Mouse (Mus musculus) liver, embryonic 15.5 days (tissue): ENCODE measurements around the gene Btaf1. TPM values are rescaled to one million over a fixed set of nuclear protein-coding genes. Genes with fewer than 3 reads are reported as not detected.

Experiments
- ATAC-seq: fragments of 200-750 bp; cut with Nextera tagmentation; 2 replicates; pipeline ENCODE4 v1.8.0; 2017; ENCODE audit warnings: moderate number of reproducible peaks, mild to moderate bottlenecking, moderate library complexity; ENCODE audit not compliant: insufficient read depth
- H3K27ac ChIP-seq: fragments of 300-500 bp; sonication (generic); replicated peaks from 2 replicates; pipeline ENCODE4 v1.5.1; 2015; ENCODE audit warnings: mild to moderate bottlenecking, inconsistent platforms
- H3K27me3 ChIP-seq: fragments of 300-500 bp; sonication (generic); 2 replicates; pipeline ENCODE4 v1.6.1; 2015; ENCODE audit warnings: mild to moderate bottlenecking, inconsistent platforms
- H3K36me3 ChIP-seq: fragments of 300-500 bp; sonication (generic); replicated peaks from 2 replicates; pipeline ENCODE4 v1.6.1; 2015; ENCODE audit warnings: moderate library complexity, mild to moderate bottlenecking, inconsistent platforms
- H3K4me1 ChIP-seq: fragments of 300-500 bp; sonication (generic); replicated peaks from 2 replicates; pipeline ENCODE4 v1.6.1; 2015; ENCODE audit warnings: inconsistent platforms
- H3K4me2 ChIP-seq: fragments of 300-500 bp; sonication (generic); 2 replicates; pipeline ENCODE4 v1.6.1; 2015; ENCODE audit warnings: moderate library complexity, mild to moderate bottlenecking, inconsistent platforms
- H3K4me3 ChIP-seq: fragments of 300-500 bp; sonication (generic); replicated peaks from 2 replicates; pipeline ENCODE4 v1.5.1; 2015; ENCODE audit warnings: mild to moderate bottlenecking, inconsistent platforms
- H3K9ac ChIP-seq: fragments of 300-500 bp; sonication (generic); 2 replicates; pipeline ENCODE4 v1.6.1; 2015; ENCODE audit warnings: moderate library complexity, mild to moderate bottlenecking, inconsistent platforms
- H3K9me3 ChIP-seq: fragments of 300-500 bp; sonication (generic); replicated peaks from 2 replicates; pipeline ENCODE4 v1.6.1; 2016; ENCODE audit warnings: inconsistent platforms
- WGBS: fragments of 180-500 bp; shearing (Covaris S2); methylation state at CpG from one replicate; pipeline ENCODE4 v1.1.7; 2015; ENCODE audit warnings: mixed read lengths; ENCODE audit not compliant: insufficient replicate concordance; 5-methylcytosine and 5-hydroxymethylcytosine counted together
- polyA plus RNA-seq: library from polyadenylated mRNA; unstranded; fragments of >200 nt; fragmentation: Nextera tagmentation; extraction: Ambion mirVana; gene quantifications from 2 replicates; pipeline ENCODE4 v1.2.1, GENCODE M21; 2015

Btaf1 gene
- polyA plus RNA-seq, 1 experiment from 2014 or later, result 8.5 TPM

DNA sequence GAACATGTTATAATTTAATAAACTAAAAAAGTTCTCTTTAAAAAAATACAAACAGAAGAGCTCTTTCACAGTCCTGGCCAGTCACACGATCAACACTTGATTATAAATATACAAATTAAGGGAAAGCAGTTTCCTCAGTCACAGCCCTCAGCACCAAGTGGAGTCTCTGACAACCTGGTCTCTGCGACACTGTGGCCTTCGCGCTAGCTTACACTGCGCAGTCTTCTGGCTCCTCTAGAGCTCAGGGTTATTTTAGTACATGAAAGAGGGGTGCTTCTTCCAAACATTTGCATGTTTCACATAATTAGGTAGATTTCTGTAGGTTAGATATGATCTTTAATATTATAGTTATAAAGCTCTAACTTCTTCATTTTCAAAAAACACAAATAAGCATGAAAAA lies 96.3 kb downstream of the Btaf1 start:
- Histone ChIP-seq H3K4me2 (no peak overlapping the region), H3K27me3 (no peaks in the 10 kb centered on the region), H3K4me1 (peaks cover 12% of the 10 kb centered on the region), H3K27ac (no peak overlapping the region), H3K4me3 (no peak overlapping the region), H3K9ac (no peak overlapping the region), H3K9me3 (no peaks in the 10 kb centered on the region), H3K36me3 (0 out of 2 replicates have a peak, but pooled peaks cover 3% of the 10 kb centered on the region)
- no peak for ATAC-seq
- 88% methylated on average over 5 of the region's 5 CpGs for WGBS

DNA sequence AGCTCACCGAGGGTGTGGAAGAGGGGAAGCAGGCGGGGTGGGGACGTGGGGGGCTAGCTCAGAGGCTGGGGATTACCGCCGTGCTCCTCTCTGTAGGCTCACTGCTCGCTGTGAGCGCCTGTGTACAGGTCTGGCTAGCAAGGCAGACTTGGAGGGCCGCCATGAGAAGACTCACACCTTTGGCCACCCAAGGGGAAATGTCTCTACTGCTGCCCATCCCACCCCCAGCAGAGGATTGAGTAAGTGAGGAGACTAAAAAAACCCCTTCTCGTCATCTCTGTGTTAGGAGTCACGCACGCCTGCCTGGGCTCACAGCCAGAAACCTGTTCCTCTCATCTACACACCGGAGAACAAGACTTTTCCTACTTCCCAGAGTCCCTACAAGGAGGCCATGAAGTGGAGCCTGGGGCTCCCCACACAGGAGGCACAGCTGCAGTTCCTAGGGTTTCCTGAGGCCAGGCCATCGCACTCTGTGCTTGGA lies 100.0 kb downstream of the Btaf1 start:
- Histone ChIP-seq H3K4me1 (no peaks in the 10 kb centered on the region), H3K36me3 (0 out of 2 replicates have a peak, but pooled peaks cover 3% of the 10 kb centered on the region), H3K27ac (no peak overlapping the region), H3K9me3 (no peaks in the 10 kb centered on the region), H3K4me2 (no peak overlapping the region), H3K27me3 (no peaks in the 10 kb centered on the region), H3K4me3 (no peak overlapping the region), H3K9ac (no peak overlapping the region)
- WGBS, result 82% methylated on average over 13 of the region's 13 CpGs
- ATAC-seq, result no peak

DNA sequence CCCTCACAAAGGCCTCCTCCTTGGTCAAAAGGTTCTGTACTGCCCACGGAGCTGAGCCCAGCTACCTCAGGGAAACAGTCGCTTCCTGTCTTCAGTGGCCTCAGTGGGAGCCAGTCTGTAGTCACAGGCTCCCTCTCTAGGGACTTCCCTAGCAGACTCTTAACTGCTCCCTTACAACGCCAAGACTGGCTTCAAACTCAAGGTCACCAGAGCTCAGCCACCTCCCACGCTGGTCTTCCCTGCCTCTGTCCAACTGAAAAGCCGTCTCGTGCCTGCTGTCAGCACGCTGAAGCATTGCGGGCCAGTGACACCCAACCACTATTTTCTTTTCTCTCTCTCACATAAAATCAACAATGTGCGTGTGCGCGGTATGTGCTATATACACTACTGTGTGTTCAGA lies 100.5 kb downstream of the Btaf1 start:
- WGBS, result 77% methylated on average over 11 of the region's 11 CpGs
- no peak for ATAC-seq
- H3K9ac ChIP-seq, result no peak overlapping the region
- no peak overlapping the region for H3K4me3 ChIP-seq
- no peak overlapping the region for H3K27ac ChIP-seq
- H3K4me2 ChIP-seq, result no peak overlapping the region
- no peaks in the 10 kb centered on the region for H3K9me3 ChIP-seq
- H3K4me1 ChIP-seq, result no peaks in the 10 kb centered on the region
- 0 out of 2 replicates have a peak, but pooled peaks cover 3% of the 10 kb centered on the region for H3K36me3 ChIP-seq
- no peaks in the 10 kb centered on the region for H3K27me3 ChIP-seq

DNA sequence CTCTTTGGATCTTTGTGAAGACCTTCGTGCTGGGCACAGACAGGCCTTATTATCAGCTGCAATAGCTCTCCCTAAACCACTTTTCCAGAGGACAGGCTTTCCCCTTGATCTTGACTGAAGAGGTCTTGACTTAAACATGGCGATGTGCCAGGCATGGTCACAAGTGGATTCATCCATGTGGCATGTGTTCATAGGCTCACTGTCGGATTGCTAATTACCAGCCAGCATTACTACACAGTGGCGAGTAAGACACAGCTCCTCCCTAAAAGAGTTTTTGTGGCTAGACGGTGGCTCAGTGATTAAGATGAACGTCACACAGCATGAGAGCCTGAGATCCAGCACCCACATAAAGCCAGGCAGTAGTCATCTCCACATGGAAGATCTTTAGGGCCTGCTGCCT lies 103.9 kb downstream of the Btaf1 start:
- ATAC-seq, result no peak
- H3K27me3 ChIP-seq, result no peaks in the 10 kb centered on the region
- no peak overlapping the region for H3K9ac ChIP-seq

DNA sequence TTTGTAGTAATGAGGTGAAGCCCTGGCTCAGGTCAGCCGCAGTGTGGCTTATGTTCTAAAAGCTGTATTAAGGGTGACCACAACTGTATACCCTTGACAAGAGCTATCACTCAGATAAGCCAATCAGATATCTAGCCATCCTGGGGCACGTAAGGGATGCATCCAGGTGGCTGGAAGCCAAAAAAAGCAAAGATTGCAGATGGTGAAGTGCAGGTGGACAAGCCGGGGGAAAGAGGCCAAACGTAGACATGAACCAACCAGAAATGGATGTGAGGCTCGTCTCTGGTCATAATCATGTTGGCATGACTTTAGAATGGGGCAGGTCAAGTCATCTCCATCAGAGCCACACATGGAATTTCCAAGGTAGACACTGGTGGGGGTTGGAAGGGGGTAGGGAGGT lies 105.6 kb downstream of the Btaf1 start:
- H3K27me3 ChIP-seq, result no peaks in the 10 kb centered on the region
- H3K4me3 ChIP-seq, result no peak overlapping the region
- no peaks in the 10 kb centered on the region for H3K4me1 ChIP-seq
- no peaks in the 10 kb centered on the region for H3K9me3 ChIP-seq
- no peak overlapping the region for H3K9ac ChIP-seq
- no peak for ATAC-seq
- no peak overlapping the region for H3K4me2 ChIP-seq
- H3K36me3 ChIP-seq, result no peaks in the 10 kb centered on the region
- H3K27ac ChIP-seq, result no peak overlapping the region
- WGBS, result 71% methylated on average over 5 of the region's 5 CpGs

More for the DNA sequence above, 103.9 kb downstream of the Btaf1 start:
- Histone ChIP-seq H3K36me3 (no peaks in the 10 kb centered on the region), H3K4me2 (no peak overlapping the region), H3K4me1 (no peaks in the 10 kb centered on the region), H3K4me3 (no peak overlapping the region), H3K9me3 (no peaks in the 10 kb centered on the region), H3K27ac (no peak overlapping the region)
- 84% methylated on average over 6 of the region's 6 CpGs for WGBS

DNA sequence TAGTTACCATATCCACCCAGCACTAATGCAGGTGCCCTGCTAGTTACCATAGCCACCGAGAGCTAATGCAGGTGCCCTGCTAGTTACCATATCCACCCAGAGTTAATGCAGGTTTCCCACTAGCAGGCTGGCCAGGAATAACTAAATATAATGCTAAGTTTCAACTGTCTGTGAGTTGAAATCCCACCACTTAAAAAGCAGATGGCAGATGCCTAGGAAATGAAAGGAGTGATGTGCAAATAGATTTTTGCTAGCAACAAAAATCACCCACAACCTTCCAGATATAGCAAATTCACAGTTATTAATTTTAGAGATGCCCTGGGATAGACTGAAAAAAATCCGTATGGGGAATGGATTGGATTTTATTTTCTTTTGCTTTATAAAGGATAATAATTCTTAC lies 106.5 kb downstream of the Btaf1 start:
- no peaks in the 10 kb centered on the region for H3K9me3 ChIP-seq
- ATAC-seq, result no peak
- no peak overlapping the region for H3K9ac ChIP-seq
- no peak overlapping the region for H3K4me3 ChIP-seq
- no peaks in the 10 kb centered on the region for H3K4me1 ChIP-seq
- WGBS, result 68% methylated on average over 2 of the region's 2 CpGs
- H3K36me3 ChIP-seq, result no peaks in the 10 kb centered on the region
- H3K27me3 ChIP-seq, result no peaks in the 10 kb centered on the region
- no peak overlapping the region for H3K4me2 ChIP-seq
- H3K27ac ChIP-seq, result no peak overlapping the region

DNA sequence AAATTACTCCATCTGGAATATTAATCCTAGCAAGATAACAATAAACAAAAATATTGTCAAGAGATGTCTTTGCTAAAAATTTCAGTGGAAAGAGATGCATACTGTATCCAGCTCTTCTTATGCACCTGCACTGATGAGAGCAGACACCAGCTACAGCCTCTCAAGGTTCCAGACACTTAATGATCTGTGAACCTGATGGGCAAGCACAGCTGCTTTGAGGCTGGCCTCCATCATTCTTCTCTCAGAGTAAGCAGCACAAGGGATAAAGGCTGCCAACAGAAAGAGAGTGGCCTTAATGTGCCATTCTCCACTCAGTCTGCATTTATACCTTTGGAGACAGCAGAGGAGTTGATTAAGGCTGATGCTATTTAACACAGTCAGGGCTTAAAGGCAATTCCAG lies 115.0 kb downstream of the Btaf1 start:
- ATAC-seq, result no peak
- Histone ChIP-seq H3K9me3 (no peaks in the 10 kb centered on the region), H3K36me3 (0 out of 2 replicates have a peak, but pooled peaks cover 3% of the 10 kb centered on the region)

DNA sequence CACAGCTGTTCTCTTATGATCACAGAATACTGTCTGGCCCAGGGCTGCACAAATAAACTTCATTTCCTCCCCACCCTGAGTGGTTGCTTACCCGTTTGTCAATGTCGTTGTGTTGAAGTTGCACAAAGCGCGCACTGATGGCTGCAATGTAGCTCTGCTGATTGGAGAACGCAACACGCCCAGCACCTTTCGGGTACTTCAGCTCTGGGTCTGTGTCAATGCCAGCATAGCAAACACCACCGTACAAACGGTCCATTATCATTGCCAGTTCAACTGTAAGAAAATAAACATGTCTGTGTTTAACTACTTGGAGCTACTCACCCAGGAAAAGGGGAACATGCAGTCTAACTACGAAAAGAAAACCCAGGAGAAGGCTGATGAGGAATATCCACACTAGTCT lies 118.6 kb downstream of the Btaf1 start:
- ATAC-seq, result no peak
- H3K27me3 ChIP-seq, result no peaks in the 10 kb centered on the region
- H3K4me2 ChIP-seq, result no peak overlapping the region
- 0 out of 2 replicates have a peak, but pooled peaks cover 3% of the 10 kb centered on the region for H3K36me3 ChIP-seq
- no peaks in the 10 kb centered on the region for H3K4me1 ChIP-seq
- 78% methylated on average over 10 of the region's 10 CpGs for WGBS
- H3K4me3 ChIP-seq, result no peak overlapping the region
- H3K27ac ChIP-seq, result no peak overlapping the region
- H3K9me3 ChIP-seq, result no peaks in the 10 kb centered on the region
- no peak overlapping the region for H3K9ac ChIP-seq

More for the DNA sequence above, 115.0 kb downstream of the Btaf1 start:
- Histone ChIP-seq H3K27ac (no peak overlapping the region), H3K27me3 (no peaks in the 10 kb centered on the region), H3K4me3 (no peak overlapping the region), H3K9ac (no peak overlapping the region), H3K4me1 (no peaks in the 10 kb centered on the region), H3K4me2 (no peak overlapping the region)

DNA sequence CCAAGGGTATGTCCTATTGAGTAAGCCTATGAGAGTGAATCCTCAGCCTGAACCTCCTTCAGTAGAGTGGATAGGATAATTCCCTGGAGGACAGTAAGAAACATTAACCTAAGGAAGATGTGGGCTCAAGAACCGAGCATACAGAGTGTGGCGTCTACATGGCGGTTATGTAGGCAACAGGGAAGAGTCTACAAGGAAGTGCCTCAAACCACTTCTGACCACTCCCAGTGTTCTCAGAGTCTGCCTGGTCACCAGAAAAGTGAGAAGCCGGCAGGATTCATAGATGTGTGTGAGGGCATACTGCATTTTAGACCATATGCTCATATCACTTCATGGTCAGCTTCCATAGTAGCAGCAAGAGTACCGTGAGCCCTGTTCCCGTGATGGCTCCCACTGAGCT lies 122.6 kb downstream of the Btaf1 start:
- H3K9ac ChIP-seq, result no peak overlapping the region
- H3K4me3 ChIP-seq, result no peak overlapping the region
- no peak for ATAC-seq
- WGBS, result 74% methylated on average over 6 of the region's 6 CpGs
- H3K27ac ChIP-seq, result no peak overlapping the region
- H3K4me1 ChIP-seq, result no peaks in the 10 kb centered on the region
- no peaks in the 10 kb centered on the region for H3K9me3 ChIP-seq
- 0 out of 2 replicates have a peak, but pooled peaks cover 3% of the 10 kb centered on the region for H3K36me3 ChIP-seq
- H3K4me2 ChIP-seq, result no peak overlapping the region
- no peaks in the 10 kb centered on the region for H3K27me3 ChIP-seq

DNA sequence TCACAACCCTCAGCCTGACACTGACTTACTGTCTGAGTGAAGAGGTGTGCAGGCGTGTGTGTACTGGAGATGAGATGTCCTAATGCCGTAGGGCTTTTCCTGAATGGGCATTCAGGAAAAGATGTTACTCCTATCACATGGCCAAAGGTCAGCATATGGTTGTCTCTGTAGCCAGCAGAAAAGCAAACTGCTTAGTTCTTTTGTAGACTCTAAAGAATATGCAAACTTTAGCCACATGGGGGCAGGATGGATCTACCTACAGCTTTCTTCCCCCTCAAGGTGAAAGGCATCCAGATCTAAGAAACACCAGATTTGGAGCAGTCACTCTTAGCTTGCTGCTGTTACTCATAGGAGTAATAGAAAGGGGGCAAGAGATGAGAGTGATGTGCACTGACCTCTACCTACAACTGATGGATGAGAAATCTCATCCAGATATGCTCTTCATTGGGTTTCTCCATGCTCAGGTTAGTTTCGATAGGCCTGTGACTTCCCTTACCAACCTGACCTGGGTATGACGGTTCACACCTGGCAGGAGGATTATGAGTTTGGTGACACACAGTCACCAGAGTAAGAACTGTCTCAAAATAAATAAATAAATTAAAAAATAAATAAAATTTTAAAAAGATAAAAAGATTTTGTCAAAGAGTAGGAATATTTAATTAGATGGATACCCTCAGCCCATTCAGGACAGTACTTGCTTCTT lies 124.9 kb downstream of the Btaf1 start:
- Histone ChIP-seq H3K27ac (no peak overlapping the region), H3K9me3 (no peaks in the 10 kb centered on the region), H3K4me2 (no peak overlapping the region), H3K9ac (no peak overlapping the region), H3K36me3 (no peaks in the 10 kb centered on the region), H3K4me1 (no peaks in the 10 kb centered on the region), H3K27me3 (no peaks in the 10 kb centered on the region), H3K4me3 (no peak overlapping the region)
- ATAC-seq, result no peak
- 57% methylated on average over 4 of the region's 4 CpGs for WGBS

DNA sequence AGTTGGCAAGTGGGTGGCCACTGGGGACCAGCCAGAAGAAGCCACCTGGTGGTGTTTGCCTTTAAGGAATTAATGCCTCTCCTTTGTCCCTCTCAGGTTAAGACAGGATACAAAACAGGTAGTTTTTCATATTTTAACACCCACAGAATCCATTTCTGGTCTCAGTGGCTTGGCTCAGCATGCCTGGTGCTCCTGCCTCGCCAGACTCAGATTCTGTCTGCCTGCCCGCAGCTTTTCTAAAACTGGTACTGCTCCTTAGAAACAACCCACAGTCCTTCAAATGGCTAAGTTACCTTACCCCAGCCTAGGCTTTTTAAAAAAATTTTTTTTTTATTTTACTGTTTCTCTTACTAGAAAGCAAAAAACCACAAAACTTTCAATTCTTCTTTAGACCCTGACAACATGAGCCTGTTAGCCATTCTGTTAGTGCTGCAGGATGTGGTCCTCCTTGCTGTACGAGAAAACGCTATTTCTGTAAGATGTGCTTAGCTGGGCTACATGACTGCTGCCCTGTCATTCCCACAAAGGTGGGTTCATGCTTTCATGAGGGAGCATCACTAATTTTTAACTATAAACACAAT lies 130.2 kb downstream of the Btaf1 start:
- H3K4me1 ChIP-seq, result peaks cover 7% of the 10 kb centered on the region; the same call in 1 of the 2 replicates
- no peaks in the 10 kb centered on the region for H3K9me3 ChIP-seq
- no peak overlapping the region for H3K27ac ChIP-seq
- H3K27me3 ChIP-seq, result no peaks in the 10 kb centered on the region
- H3K36me3 ChIP-seq, result no peaks in the 10 kb centered on the region
- no peak overlapping the region for H3K4me2 ChIP-seq
- 68% methylated on average over 4 of the region's 4 CpGs for WGBS
- H3K9ac ChIP-seq, result no peak overlapping the region
- H3K4me3 ChIP-seq, result no peak overlapping the region
- ATAC-seq, result no peak
